Mouse (Mus musculus) bone marrow macrophage, adult 2 months (primary cell): ENCODE results near the gene Zfp366.

Source experiments
- CTCF ChIP-seq: IDR thresholded peaks from 2 replicates; pipeline ENCODE4 v1.5.1; 2012; ENCODE audit warnings: low read depth, mild to moderate bottlenecking, low read length, moderate library complexity
- POLR2A ChIP-seq: IDR thresholded peaks from 2 replicates; pipeline ENCODE4 v1.6.1; 2012; ENCODE audit warnings: mild to moderate bottlenecking, low read depth, low read length, borderline replicate concordance

GRCm38 (mm10) chr13:99149551-99150305 is 34.9 kb upstream of the Zfp366 start:
- TF ChIP-seq CTCF (no peak), POLR2A (no peak)
